ENCODE assay signal across 31 mouse cellular contexts in genomic region chr6:29851873-29852272, GRCm38 (mm10).
"Had no signal": no experiment of that assay in that cellular context is flagged by ENCODE, and none has a peak within 500 bp of the region (broad histone marks: within the 10 kb centered on the region; RNA-seq: fewer than 3 reads in every experiment).

No protein-coding gene starts in this region.

- H3K9ac ChIP-seq: limb, embryonic 12.5 days; limb, embryonic 13.5 days; limb, embryonic 15.5 days; liver, embryonic 12.5 days; liver, embryonic 13.5 days; liver, embryonic 14.5 days; liver, embryonic 15.5 days; liver, postnatal 0 days; lung, embryonic 14.5 days; lung, embryonic 15.5 days; midbrain, embryonic 12.5 days; midbrain, embryonic 13.5 days; midbrain, embryonic 15.5 days; neural tube, embryonic 12.5 days had no signal

- H3K36me3 ChIP-seq: limb, embryonic 10.5 days; limb, embryonic 13.5 days; limb, embryonic 15.5 days; liver, embryonic 12.5 days; liver, embryonic 13.5 days; liver, embryonic 15.5 days; lung, embryonic 15.5 days; midbrain, embryonic 10.5 days; midbrain, embryonic 12.5 days; midbrain, embryonic 13.5 days; midbrain, embryonic 15.5 days; neural tube, embryonic 12.5 days had no signal

- H3K9me3 ChIP-seq: limb, embryonic 10.5 days; limb, embryonic 12.5 days; limb, embryonic 13.5 days; limb, embryonic 15.5 days; liver, embryonic 12.5 days; liver, embryonic 13.5 days; liver, embryonic 15.5 days; lung, embryonic 15.5 days; midbrain, embryonic 10.5 days; midbrain, embryonic 12.5 days; midbrain, embryonic 13.5 days; midbrain, embryonic 15.5 days; neural tube, embryonic 12.5 days had no signal

- H3K27me3 ChIP-seq: limb, embryonic 12.5 days; limb, embryonic 13.5 days; limb, embryonic 15.5 days; liver, embryonic 12.5 days; liver, embryonic 13.5 days; liver, embryonic 15.5 days; lung, embryonic 15.5 days; midbrain, embryonic 12.5 days; midbrain, embryonic 13.5 days; midbrain, embryonic 15.5 days; neural tube, embryonic 12.5 days had no signal

- H3K27ac ChIP-seq: left cerebral cortex, adult 2 months; limb, embryonic 10.5 days; limb, embryonic 12.5 days; limb, embryonic 13.5 days; limb, embryonic 15.5 days; liver, embryonic 12.5 days; liver, embryonic 13.5 days; liver, embryonic 14.5 days; liver, embryonic 15.5 days; lung, embryonic 15.5 days; macrophage; midbrain, embryonic 10.5 days; midbrain, embryonic 12.5 days; midbrain, embryonic 13.5 days; midbrain, embryonic 15.5 days; neural tube, embryonic 12.5 days had no signal

- ATAC-seq: liver, embryonic 12.5 days; liver, postnatal 0 days; lung, postnatal 0 days; midbrain, embryonic 13.5 days; midbrain, embryonic 15.5 days; midbrain, embryonic 16.5 days had no signal

- DNase-seq: left cerebral cortex, postnatal 4 days; liver, embryonic 13.5 days; liver, postnatal 0 days; lung, adult 18-20 months; lung, adult 2 months; lung, embryonic 14.5 days; lung, postnatal 10 days; lung, postnatal 14 days; lung, postnatal 36 days; lung, postnatal 4 days had no signal

- H3K4me1 ChIP-seq: midbrain, embryonic 13.5 days had no signal

- H3K4me3 ChIP-seq: left cerebral cortex, adult 2 months; limb, embryonic 10.5 days; limb, embryonic 12.5 days; limb, embryonic 13.5 days; limb, embryonic 15.5 days; liver, embryonic 12.5 days; liver, embryonic 13.5 days; liver, embryonic 15.5 days; lung, embryonic 15.5 days; megakaryocyte, embryonic 14.5 days; midbrain, embryonic 10.5 days; midbrain, embryonic 12.5 days; midbrain, embryonic 13.5 days; midbrain, embryonic 15.5 days; myocyte; neural tube, embryonic 12.5 days had no signal

- H3K4me2 ChIP-seq: limb, embryonic 12.5 days; limb, embryonic 13.5 days; limb, embryonic 15.5 days; liver, embryonic 11.5 days; liver, embryonic 12.5 days; liver, embryonic 13.5 days; liver, embryonic 15.5 days; lung, embryonic 14.5 days; lung, embryonic 15.5 days; midbrain, embryonic 11.5 days; midbrain, embryonic 12.5 days; midbrain, embryonic 13.5 days; midbrain, embryonic 15.5 days; neural tube, embryonic 12.5 days had no signal
